Mouse (Mus musculus): Measurements from ENCODE around the gene Grk6.

Grk6 gene

GRCm38 (mm10) chr13:55465830-55466440 lies 21.1 kb downstream of the Grk6 start:
- DNase-seq, result no peak

GRCm38 (mm10) chr13:55468851-55469560 lies 24.1 kb downstream of the Grk6 start:
- DNase-seq, result no peak

GRCm38 (mm10) chr13:55470372-55470771 lies 25.5 kb downstream of the Grk6 start:
- no peak for DNase-seq

GRCm38 (mm10) chr13:55471156-55471818 lies 26.4 kb downstream of the Grk6 start:
- DNase-seq, result peak; percentile 80 to 87

GRCm38 (mm10) chr13:55471819-55472131 lies 26.9 kb downstream of the Grk6 start:
- no peak for DNase-seq

GRCm38 (mm10) chr13:55472132-55473022 lies 27.5 kb downstream of the Grk6 start:
- DNase-seq, result peak; percentile 41 to 47

GRCm38 (mm10) chr13:55473076-55473831 lies 28.4 kb downstream of the Grk6 start:
- no peak for DNase-seq

GRCm38 (mm10) chr13:55473961-55474360 lies 29.1 kb downstream of the Grk6 start:
- no peak for DNase-seq

GRCm38 (mm10) chr13:55474621-55475069 lies 29.8 kb downstream of the Grk6 start:
- DNase-seq, result peak; percentile 49 to 52

GRCm38 (mm10) chr13:55475750-55476149 lies 30.9 kb downstream of the Grk6 start:
- DNase-seq, result no peak

- no peak for DNase-seq
Observed at GRCm38 (mm10) chr13:55476256-55476655, 31.4 kb downstream of the Grk6 start.

GRCm38 (mm10) chr13:55477492-55477891 lies 32.6 kb downstream of the Grk6 start:
- DNase-seq, result no peak

GRCm38 (mm10) chr13:55478036-55478435 lies 33.2 kb downstream of the Grk6 start:
- DNase-seq, result no peak

GRCm38 (mm10) chr13:55479008-55479407 lies 34.1 kb downstream of the Grk6 start:
- DNase-seq, result no peak

GRCm38 (mm10) chr13:55479929-55480328 lies 35.1 kb downstream of the Grk6 start:
- DNase-seq, result no peak

GRCm38 (mm10) chr13:55482542-55482941 lies 37.7 kb downstream of the Grk6 start:
- DNase-seq, result peak in 1 of 2 experiments; percentile 25

GRCm38 (mm10) chr13:55483071-55483470 lies 38.2 kb downstream of the Grk6 start:
- no peak for DNase-seq

GRCm38 (mm10) chr13:55483593-55483992 lies 38.7 kb downstream of the Grk6 start:
- DNase-seq, result no peak

GRCm38 (mm10) chr13:55484520-55485088 lies 39.7 kb downstream of the Grk6 start:
- DNase-seq, result no peak

- DNase-seq, result no peak
Observed at GRCm38 (mm10) chr13:55486029-55486794, 41.3 kb downstream of the Grk6 start.
